In genomic region chr3:108410359-108410714, GRCm38 (mm10) we compare ENCODE assay signal across 11 mouse cellular contexts. TPM values are rescaled to one million over a fixed set of nuclear protein-coding genes. Genes with fewer than 3 reads are reported as not detected.
DNase-seq lines count a peak whose midpoint lies in the region; ATAC-seq and TF ChIP-seq lines count a peak whose summit lies in the region.
"Had no signal": no experiment of that assay in that cellular context is flagged by ENCODE, and none has a peak within 500 bp of the region (broad histone marks: within the 10 kb centered on the region; RNA-seq: fewer than 3 reads in every experiment).

No protein-coding gene starts in this region.

- no peaks in the 10 kb centered on the region for H3K27me3 ChIP-seq in hindbrain, embryonic 14.5 days (ENCODE audit: control insufficient read depth, insufficient read depth, low read length)
- no peaks in the 10 kb centered on the region for H3K27me3 ChIP-seq in midbrain, embryonic 15.5 days (replicated peaks)

- peaks cover 31% of the 10 kb centered on the region for H3K4me1 ChIP-seq in cortical plate, adult 2 months (ENCODE audit: control insufficient read depth, insufficient read depth, low read length)
- peaks cover 66% of the 10 kb centered on the region for H3K4me1 ChIP-seq in hindbrain, embryonic 14.5 days (replicated peaks; ENCODE audit: control insufficient read depth, insufficient read depth, low read length)
- H3K4me1 ChIP-seq in midbrain, embryonic 15.5 days, result peaks cover 82% of the 10 kb centered on the region

- intact Hi-C loops in heart, postnatal 25 days (cut with DNase I), result no loop called here

- H3K4me3 ChIP-seq in cortical plate, adult 2 months (ENCODE audit: insufficient read depth, low read length), result peak overlapping the region; percentile 36
- peak overlapping the region; percentile 28 for H3K4me3 ChIP-seq in hindbrain, embryonic 14.5 days (replicated peaks; ENCODE audit: low read length)
- peak overlapping the region; percentile 35 for H3K4me3 ChIP-seq in midbrain, embryonic 15.5 days
- H3K4me3 ChIP-seq: liver, embryonic 12.5 days; myocyte had no signal

- H3K36me3 ChIP-seq in hindbrain, embryonic 14.5 days (replicated peaks; ENCODE audit: control insufficient read depth, insufficient read depth), result peaks cover 45% of the 10 kb centered on the region
- H3K36me3 ChIP-seq in midbrain, embryonic 15.5 days (replicated peaks), result peaks cover 28% of the 10 kb centered on the region

- DNase-seq in embryo, embryonic 9.5 days (ENCODE audit: extremely low spot score), result peak; percentile 79
- DNase-seq in hindbrain, embryonic 14.5 days (ENCODE audit: low spot score), result no peak
- DNase-seq in heart, postnatal 25 days (ENCODE audit: low spot score), result no peak
- DNase-seq in lung, postnatal 10 days, result no peak

- H3K9me3 ChIP-seq in hindbrain, embryonic 14.5 days (ENCODE audit: control insufficient read depth, low read length), result no peaks in the 10 kb centered on the region
- no peaks in the 10 kb centered on the region for H3K9me3 ChIP-seq in midbrain, embryonic 15.5 days

- 3% methylated on average over 5 of the region's 5 CpGs for WGBS in hindbrain, embryonic 14.5 days
- WGBS in midbrain, embryonic 15.5 days, result 7% methylated on average over 5 of the region's 5 CpGs

- H3K4me2 ChIP-seq in hindbrain, embryonic 14.5 days (replicated peaks), result peak overlapping the region; percentile 85
- peak overlapping the region; percentile 77 for H3K4me2 ChIP-seq in midbrain, embryonic 15.5 days
- H3K4me2 ChIP-seq: liver, embryonic 12.5 days had no signal

- TF ChIP-seq POLR2A in cortical plate, adult 2 months (IDR thresholded peaks at IDR 0.05; ENCODE audit: extremely low read depth, insufficient read depth, low read length), result no peak

- ATAC-seq in hindbrain, embryonic 14.5 days (ENCODE audit: low FRiP score), result peak; percentile 12
- peak; percentile 29 for ATAC-seq in midbrain, embryonic 15.5 days (replicated peaks)
- ATAC-seq in activated CD4-positive, CD25-positive, alpha-beta regulatory T cell, adult 4 months, result no peak
- ATAC-seq: liver, embryonic 12.5 days had no signal

- 0 out of 2 replicates have a peak overlapping the region, but pooled peaks have one; percentile 43 for H3K27ac ChIP-seq in cortical plate, adult 2 months (ENCODE audit: insufficient read depth, low read length)
- H3K27ac ChIP-seq in hindbrain, embryonic 14.5 days, result peak overlapping the region; percentile 96
- H3K27ac ChIP-seq in midbrain, embryonic 15.5 days, result peak overlapping the region; percentile 86
- H3K27ac ChIP-seq: liver, embryonic 12.5 days had no signal

- no peak for TF ChIP-seq CTCF in cortical plate, adult 2 months (IDR thresholded peaks at IDR 0.05; ENCODE audit: extremely low read depth, insufficient read depth, low read length)

- H3K9ac ChIP-seq in hindbrain, embryonic 14.5 days, result peak overlapping the region; percentile 63
- peak overlapping the region; percentile 55 for H3K9ac ChIP-seq in midbrain, embryonic 15.5 days
- H3K9ac ChIP-seq: liver, embryonic 12.5 days had no signal

RNA-seq across cellular contexts. Expression of gene Celsr2, which starts 5.0 kb away (rescaled TPM):
- polyA plus RNA-seq in cortical plate, adult 2 months (2012; rRNA removed), result 60.0 and 61.5 TPM in 2 replicates
- polyA plus RNA-seq in hindbrain, embryonic 14.5 days (2014; fragmentation: Nextera tagmentation; extraction: Ambion mirVana), result 39.4 and 49.7 TPM in 2 replicates
- polyA plus RNA-seq in midbrain, embryonic 15.5 days (2015; fragmentation: Nextera tagmentation; extraction: Ambion mirVana), result 38.5 and 43.3 TPM in 2 replicates
- polyA plus RNA-seq in activated CD4-positive, CD25-positive, alpha-beta regulatory T cell, adult 4 months (2017; shearing (Covaris generic)), result under 1 TPM; 0.33 to 0.65 TPM
- total RNA-seq in heart, postnatal 25 days (2021), result 1 to 10 TPM; 4.2 to 5.3 TPM
- total RNA-seq: MEL had no signal
- polyA plus RNA-seq: myocyte had no signal

RNA-seq across cellular contexts. Expression of gene Psrc1, which starts 26.7 kb away (rescaled TPM):
- polyA plus RNA-seq in cortical plate, adult 2 months (2012; rRNA removed), result 29.9 and 35.5 TPM in 2 replicates
- polyA plus RNA-seq in hindbrain, embryonic 14.5 days (2014; fragmentation: Nextera tagmentation; extraction: Ambion mirVana), result 5.6 and 9.6 TPM in 2 replicates
- 7.7 and 8.8 TPM in 2 replicates for polyA plus RNA-seq in midbrain, embryonic 15.5 days (2015; fragmentation: Nextera tagmentation; extraction: Ambion mirVana)
- 10 to 100 TPM in 1 of 2 experiments, 1 to 10 TPM in 1; 7.8 to 10.3 TPM for polyA plus RNA-seq in activated CD4-positive, CD25-positive, alpha-beta regulatory T cell, adult 4 months (2017; shearing (Covaris generic))
- under 1 TPM; 0.16 to 0.45 TPM for total RNA-seq in heart, postnatal 25 days (2021)

RNA-seq across cellular contexts. Expression of gene Sars, which starts 34.7 kb away (rescaled TPM):
- polyA plus RNA-seq in cortical plate, adult 2 months (2012; rRNA removed), result 188 and 204 TPM in 2 replicates
- 207 and 222 TPM in 2 replicates for polyA plus RNA-seq in hindbrain, embryonic 14.5 days (2014; fragmentation: Nextera tagmentation; extraction: Ambion mirVana)
- polyA plus RNA-seq in midbrain, embryonic 15.5 days (2015; fragmentation: Nextera tagmentation; extraction: Ambion mirVana), result 209 and 212 TPM in 2 replicates
- polyA plus RNA-seq in activated CD4-positive, CD25-positive, alpha-beta regulatory T cell, adult 4 months (2017; shearing (Covaris generic)), result 100 to 1,000 TPM; 146 to 151 TPM
- 10 to 100 TPM; 80.8 to 81.5 TPM for total RNA-seq in heart, postnatal 25 days (2021)

RNA-seq across cellular contexts. Expression of gene Mybphl, which starts 45.6 kb away (rescaled TPM):
- polyA plus RNA-seq in cortical plate, adult 2 months (2012; rRNA removed), result 0.08 TPM in 1 of 2 replicates, not detected in the other
- 0.16 and 0.31 TPM in 2 replicates for polyA plus RNA-seq in hindbrain, embryonic 14.5 days (2014; fragmentation: Nextera tagmentation; extraction: Ambion mirVana)
- polyA plus RNA-seq in midbrain, embryonic 15.5 days (2015; fragmentation: Nextera tagmentation; extraction: Ambion mirVana), result not detected in 2 replicates
- polyA plus RNA-seq in activated CD4-positive, CD25-positive, alpha-beta regulatory T cell, adult 4 months (2017; shearing (Covaris generic)), result not detected
- total RNA-seq in heart, postnatal 25 days (2021), result 10 to 100 TPM; 58.9 to 60.3 TPM
- total RNA-seq: hematopoietic stem cell, adult 5-6 weeks; MEL had no signal
- polyA plus RNA-seq: myocyte had no signal

Comparison
In these comparisons a context has a peak if more than half of its experiments do, and no peak if none do; other contexts are left out.
1. H3K27ac ChIP-seq: peak in every context shown above with its lines; median percentile 96 in hindbrain, embryonic 14.5 days; 86 in midbrain, embryonic 15.5 days; 43 in cortical plate, adult 2 months.
2. RNA of gene Celsr2, which starts 5.0 kb away (polyA plus RNA-seq): 60.0 to 61.5 TPM in cortical plate, adult 2 months, 39.4 to 49.7 TPM in hindbrain, embryonic 14.5 days and 38.5 to 43.3 TPM in midbrain, embryonic 15.5 days; 0.33 to 0.65 TPM in activated CD4-positive, CD25-positive, alpha-beta regulatory T cell, adult 4 months; every median in the first group is over 10 times any median in the second.
3. Peak in every context shown above with its lines, with median percentiles within 50 percentile points of each other: H3K4me3 ChIP-seq.